In the genomic region with DNA sequence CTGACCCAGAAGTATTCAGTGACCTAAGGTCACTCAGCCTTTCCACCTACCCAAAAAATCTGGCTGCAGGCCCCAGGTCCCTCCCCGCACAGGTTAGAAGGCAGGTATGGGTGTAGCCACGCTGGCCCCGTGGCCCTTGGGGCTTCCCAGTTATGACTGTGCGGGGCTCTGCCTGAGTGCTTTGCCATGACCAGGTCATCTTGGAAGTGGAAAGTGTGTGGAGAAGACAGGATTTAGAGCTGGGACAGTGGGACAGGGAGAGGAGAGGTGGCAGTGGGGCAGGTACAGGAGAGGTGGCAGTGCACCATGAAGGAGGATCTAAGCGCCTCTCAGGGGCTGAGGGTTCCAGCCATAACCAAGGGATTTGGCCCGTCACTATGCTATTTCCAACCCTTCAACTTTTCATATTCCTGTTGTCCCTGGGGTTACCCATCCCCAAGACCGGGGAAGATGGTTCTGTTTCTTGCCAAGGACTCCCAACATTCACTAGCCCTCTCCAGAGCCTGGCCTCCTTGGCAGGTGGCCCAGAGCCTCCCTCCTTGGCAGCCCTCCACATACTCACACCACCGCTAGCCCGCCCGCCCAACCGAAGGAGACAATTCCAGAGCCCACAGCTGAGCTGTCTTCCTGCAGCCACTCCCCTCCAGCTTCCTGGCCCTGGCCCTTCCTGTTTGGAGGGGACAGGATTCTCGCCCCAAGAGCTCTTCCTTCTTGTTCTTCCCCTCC, we compare ENCODE assay signal across 7 mouse cellular contexts. TPM values are rescaled to one million over a fixed set of nuclear protein-coding genes. Genes with fewer than 3 reads are reported as not detected.
DNase-seq lines count a peak whose midpoint lies in the region; TF ChIP-seq lines count a peak whose summit lies in the region.

No protein-coding gene starts in this region.

- no peaks in the 10 kb centered on the region for H3K36me3 ChIP-seq in kidney, adult 2 months (ENCODE audit: control insufficient read depth, insufficient read depth, low read length)
- H3K36me3 ChIP-seq in liver, adult 2 months (ENCODE audit: control insufficient read depth, insufficient read depth, low read length): no peaks in the 10 kb centered on the region

- no peaks in the 10 kb centered on the region for H3K79me2 ChIP-seq in liver, adult 2 months (ENCODE audit: control insufficient read depth, insufficient read depth, low read length)

- no peak for TF ChIP-seq POLR2A in kidney, adult 2 months (IDR thresholded peaks at IDR 0.05; ENCODE audit: low read depth, low read length)
- TF ChIP-seq POLR2A in liver, adult 2 months (IDR thresholded peaks at IDR 0.05; ENCODE audit: extremely low read depth, insufficient read depth, low read length): no peak

- H3K27ac ChIP-seq in kidney, adult 2 months (ENCODE audit: insufficient read depth, low read depth, low read length): peak overlapping the region; percentile 65
- peak overlapping the region; percentile 74 for H3K27ac ChIP-seq in liver, adult 2 months (replicated peaks; ENCODE audit: insufficient read depth, low read depth, low read length)

- H3K27me3 ChIP-seq in kidney, adult 2 months (replicated peaks; ENCODE audit: control insufficient read depth, insufficient read depth, low read length): no peaks in the 10 kb centered on the region
- no peaks in the 10 kb centered on the region for H3K27me3 ChIP-seq in liver, adult 2 months (ENCODE audit: control insufficient read depth, insufficient read depth, low read length)

- peaks cover 21% of the 10 kb centered on the region for H3K4me1 ChIP-seq in kidney, adult 2 months (ENCODE audit: control insufficient read depth, insufficient read depth, low read length)
- 0 out of 2 replicates have a peak, but pooled peaks cover 1% of the 10 kb centered on the region for H3K4me1 ChIP-seq in liver, adult 2 months (ENCODE audit: control insufficient read depth, insufficient read depth, low read length)

- no peak overlapping the region for H3K4me3 ChIP-seq in kidney, adult 2 months (ENCODE audit: insufficient read depth, low read depth, low read length)
- no peak overlapping the region for H3K4me3 ChIP-seq in liver, adult 2 months (ENCODE audit: insufficient read depth, low read depth, low read length)

- intact Hi-C loops in gastrocnemius, postnatal 36 days (cut with DNase I): loop anchor here (5.0 kb wide), 1 partner anchor 202 kb away; no protein-coding TSS in a partner anchor

- no peak for TF ChIP-seq CTCF in kidney, adult 2 months (conservative IDR thresholded peaks at IDR 0.05; ENCODE audit: insufficient read depth, insufficient read length, low read depth, low read length)
- no peak for TF ChIP-seq CTCF in liver, adult 2 months (IDR thresholded peaks at IDR 0.05; ENCODE audit: low read depth, low read length)

- no peak overlapping the region for H3K9ac ChIP-seq in liver, adult 2 months (ENCODE audit: low read depth, low read length)

- DNase-seq in MN1 (ENCODE audit: low spot score): peak; percentile 94
- DNase-seq in adrenal gland, adult 8-10 months: peak; percentile 85
- DNase-seq in gastrocnemius, postnatal 36 days: peak; percentile 80 to 82
- peak; percentile 98 for DNase-seq in kidney, adult 2 months
- peak; percentile 15 for DNase-seq in liver, adult 2 months (ENCODE audit: extremely low read depth, low read depth, low spot score)
- DNase-seq in ovary, adult 18-20 months (ENCODE audit: low spot score): peak; percentile 86
- DNase-seq in thymus, postnatal 25 days: no peak

- 39% methylated on average over 12 of the region's 12 CpGs for WGBS in kidney, adult 2 months
- WGBS in liver, adult 2 months: 81% methylated on average over 12 of the region's 12 CpGs

RNA-seq across cellular contexts. Expression of a gene that starts 13.3 kb away (rescaled TPM):
- 10 to 100 TPM in 2 of 4 experiments, 1 to 10 TPM in 2; 6.9 to 11.1 (median 8.6) TPM for total RNA-seq in adrenal gland, adult 8-10 months (2022)
- 1 to 10 TPM; 3.3 to 3.8 TPM for total RNA-seq in gastrocnemius, postnatal 36 days (2021)
- polyA plus RNA-seq in kidney, adult 2 months (2012; rRNA removed): 5.7 and 6.8 TPM in 2 replicates
- 0.46 and 0.94 TPM in 2 replicates for total RNA-seq in liver, adult 2 months (2014; rRNA removed)
- 0.90 and 1.2 TPM in 2 replicates for polyA plus RNA-seq in liver, adult 2 months (2012; rRNA removed)

RNA-seq across cellular contexts. Expression of a gene that starts 18.9 kb away (rescaled TPM):
- total RNA-seq in adrenal gland, adult 8-10 months (2022): 1 to 10 TPM in 2 of 4 experiments, under 1 TPM in 2; 0.49 to 2.0 (median 0.94) TPM
- not detected for total RNA-seq in gastrocnemius, postnatal 36 days (2021)
- polyA plus RNA-seq in kidney, adult 2 months (2012; rRNA removed): 0.56 and 2.6 TPM in 2 replicates
- 0.18 and 0.27 TPM in 2 replicates for total RNA-seq in liver, adult 2 months (2014; rRNA removed)
- 0.58 and 0.77 TPM in 2 replicates for polyA plus RNA-seq in liver, adult 2 months (2012; rRNA removed)

RNA-seq across cellular contexts. Expression of a gene that starts 28.5 kb away (rescaled TPM):
- 10 to 100 TPM in 2 of 4 experiments, 1 to 10 TPM in 2; 6.5 to 13.8 (median 9.8) TPM for total RNA-seq in adrenal gland, adult 8-10 months (2022)
- total RNA-seq in gastrocnemius, postnatal 36 days (2021): 1 to 10 TPM; 2.6 to 4.9 TPM
- 20.2 and 21.7 TPM in 2 replicates for polyA plus RNA-seq in kidney, adult 2 months (2012; rRNA removed)
- 0.83 and 1.5 TPM in 2 replicates for total RNA-seq in liver, adult 2 months (2014; rRNA removed)
- polyA plus RNA-seq in liver, adult 2 months (2012; rRNA removed): 1.4 and 1.5 TPM in 2 replicates

RNA-seq across cellular contexts. Expression of a gene that starts 47.4 kb away (rescaled TPM):
- total RNA-seq in adrenal gland, adult 8-10 months (2022): 10 to 100 TPM; 55.9 to 91.6 (median 71.1) TPM
- total RNA-seq in gastrocnemius, postnatal 36 days (2021): 10 to 100 TPM; 34.3 to 44.5 TPM
- polyA plus RNA-seq in kidney, adult 2 months (2012; rRNA removed): 107 and 112 TPM in 2 replicates
- total RNA-seq in liver, adult 2 months (2014; rRNA removed): 27.4 and 31.7 TPM in 2 replicates
- 44.1 and 47.3 TPM in 2 replicates for polyA plus RNA-seq in liver, adult 2 months (2012; rRNA removed)
